In genomic region chr8:123503801-123504467, GRCm38 (mm10) we compare ENCODE assay signal across 17 mouse cellular contexts. TPM values are rescaled to one million over a fixed set of nuclear protein-coding genes. Genes with fewer than 3 reads are reported as not detected.
DNase-seq lines count a peak whose midpoint lies in the region; ATAC-seq and TF ChIP-seq lines count a peak whose summit lies in the region.
"Had no signal": no experiment of that assay in that cellular context is flagged by ENCODE, and none has a peak within 500 bp of the region (broad histone marks: within the 10 kb centered on the region; RNA-seq: fewer than 3 reads in every experiment).

No protein-coding gene starts in this region.

- peak; percentile 32 for DNase-seq in CD4-positive, CD25-positive, alpha-beta regulatory T cell, adult 2 months (ENCODE audit: low read depth, low spot score)
- DNase-seq in kidney, adult 11 months, result no peak
- peak; percentile 33 for DNase-seq in midbrain, embryonic 14.5 days
- DNase-seq in midbrain, postnatal 0 days (ENCODE audit: low spot score), result no peak
- DNase-seq in ovary, adult 18-20 months (ENCODE audit: low spot score), result no peak
- DNase-seq: cerebellum, adult 18-20 months; heart, postnatal 4 days; kidney, adult 18-20 months; thymus, postnatal 14 days had no signal

- H3K9ac ChIP-seq in kidney, embryonic 15.5 days, result no peak overlapping the region
- no peak overlapping the region for H3K9ac ChIP-seq in midbrain, embryonic 14.5 days (replicated peaks; ENCODE audit: low read length)
- H3K9ac ChIP-seq in midbrain, embryonic 16.5 days (ENCODE audit: low read depth, low read length), result no peak overlapping the region
- H3K9ac ChIP-seq in midbrain, postnatal 0 days (replicated peaks; ENCODE audit: low read length, poor library complexity, severe bottlenecking), result no peak overlapping the region
- H3K9ac ChIP-seq: forebrain, embryonic 15.5 days; heart, embryonic 12.5 days; liver, embryonic 15.5 days had no signal

- 0 out of 2 replicates have a peak, but pooled peaks cover 4% of the 10 kb centered on the region for H3K9me3 ChIP-seq in kidney, embryonic 15.5 days (replicated peaks)
- H3K9me3 ChIP-seq in midbrain, embryonic 14.5 days (ENCODE audit: control insufficient read depth, low read length), result no peaks in the 10 kb centered on the region
- H3K9me3 ChIP-seq in midbrain, embryonic 16.5 days (replicated peaks; ENCODE audit: control insufficient read depth, low read length, poor library complexity, severe bottlenecking), result no peaks in the 10 kb centered on the region
- H3K9me3 ChIP-seq in midbrain, postnatal 0 days (ENCODE audit: low read length), result no peaks in the 10 kb centered on the region
- H3K9me3 ChIP-seq: forebrain, embryonic 15.5 days; liver, embryonic 15.5 days had no signal

- H3K27ac ChIP-seq in kidney, embryonic 15.5 days, result peak overlapping the region; percentile 66; the same call in 1 of the 2 replicates
- H3K27ac ChIP-seq in midbrain, embryonic 14.5 days (replicated peaks; ENCODE audit: low read depth, low read length), result no peak overlapping the region
- H3K27ac ChIP-seq in midbrain, embryonic 16.5 days (ENCODE audit: low read length), result no peak overlapping the region
- H3K27ac ChIP-seq in midbrain, postnatal 0 days (ENCODE audit: low read depth, low read length), result 0 out of 2 replicates have a peak overlapping the region, but pooled peaks have one; percentile 32
- H3K27ac ChIP-seq: forebrain, embryonic 15.5 days; liver, embryonic 15.5 days had no signal

- WGBS in kidney, embryonic 15.5 days, result 99% methylated on average over 6 of the region's 6 CpGs
- 98% methylated on average over 6 of the region's 6 CpGs for WGBS in midbrain, embryonic 14.5 days
- 96% methylated on average over 6 of the region's 6 CpGs for WGBS in midbrain, embryonic 16.5 days
- over 99% methylated on average over 6 of the region's 6 CpGs for WGBS in midbrain, postnatal 0 days

- peak; percentile 65 for TF ChIP-seq CTCF in midbrain, postnatal 0 days (IDR thresholded peaks at IDR 0.05)

- H3K27me3 ChIP-seq in kidney, embryonic 15.5 days, result no peaks in the 10 kb centered on the region
- H3K27me3 ChIP-seq in midbrain, embryonic 14.5 days (ENCODE audit: control insufficient read depth, insufficient read depth, low read length), result no peaks in the 10 kb centered on the region
- no peaks in the 10 kb centered on the region for H3K27me3 ChIP-seq in midbrain, embryonic 16.5 days (ENCODE audit: control insufficient read depth, insufficient read depth, low read depth, low read length)
- H3K27me3 ChIP-seq in midbrain, postnatal 0 days (ENCODE audit: insufficient read depth, low read length), result no peaks in the 10 kb centered on the region
- H3K27me3 ChIP-seq: forebrain, embryonic 15.5 days; heart, embryonic 12.5 days; liver, embryonic 15.5 days had no signal

- no peak overlapping the region for H3K4me3 ChIP-seq in kidney, embryonic 15.5 days (replicated peaks)
- no peak overlapping the region for H3K4me3 ChIP-seq in midbrain, embryonic 14.5 days (replicated peaks; ENCODE audit: low read depth, low read length)
- no peak overlapping the region for H3K4me3 ChIP-seq in midbrain, embryonic 16.5 days (ENCODE audit: low read depth, low read length)
- H3K4me3 ChIP-seq in midbrain, postnatal 0 days (ENCODE audit: low read depth, low read length), result no peak overlapping the region
- H3K4me3 ChIP-seq: forebrain, embryonic 15.5 days; heart, embryonic 12.5 days; liver, embryonic 15.5 days had no signal

- no peak for ATAC-seq in CD4-positive, CD25-positive, alpha-beta regulatory T cell, adult 4 months
- ATAC-seq in kidney, embryonic 15.5 days (replicated peaks; ENCODE audit: low FRiP score), result no peak
- no peak for ATAC-seq in midbrain, embryonic 14.5 days (ENCODE audit: low FRiP score, low TSS enrichment)
- ATAC-seq in midbrain, embryonic 16.5 days, result no peak
- no peak for ATAC-seq in midbrain, postnatal 0 days (ENCODE audit: low FRiP score)

- peaks cover 21% of the 10 kb centered on the region for H3K4me1 ChIP-seq in kidney, embryonic 15.5 days
- no peaks in the 10 kb centered on the region for H3K4me1 ChIP-seq in midbrain, embryonic 14.5 days (ENCODE audit: control insufficient read depth, insufficient read depth, low read length)
- H3K4me1 ChIP-seq in midbrain, embryonic 16.5 days (ENCODE audit: control insufficient read depth, insufficient read depth, low read length), result no peaks in the 10 kb centered on the region
- H3K4me1 ChIP-seq in midbrain, postnatal 0 days (ENCODE audit: insufficient read depth, low read length), result no peaks in the 10 kb centered on the region
- H3K4me1 ChIP-seq: forebrain, embryonic 15.5 days; heart, embryonic 12.5 days; liver, embryonic 15.5 days had no signal

- no peak overlapping the region for H3K4me2 ChIP-seq in kidney, embryonic 15.5 days
- no peak overlapping the region for H3K4me2 ChIP-seq in midbrain, embryonic 14.5 days (ENCODE audit: low read length)
- no peak overlapping the region for H3K4me2 ChIP-seq in midbrain, embryonic 16.5 days (ENCODE audit: low read length)
- no peak overlapping the region for H3K4me2 ChIP-seq in midbrain, postnatal 0 days (ENCODE audit: low read depth, low read length, poor library complexity, severe bottlenecking)
- H3K4me2 ChIP-seq: forebrain, embryonic 15.5 days; heart, embryonic 12.5 days; liver, embryonic 15.5 days had no signal

- H3K36me3 ChIP-seq in kidney, embryonic 15.5 days, result peaks cover 96% of the 10 kb centered on the region
- H3K36me3 ChIP-seq in midbrain, embryonic 14.5 days (ENCODE audit: control insufficient read depth, insufficient read depth, low read length), result peaks cover 99% of the 10 kb centered on the region
- H3K36me3 ChIP-seq in midbrain, embryonic 16.5 days (ENCODE audit: control insufficient read depth, insufficient read depth, low read length), result peaks cover 67% of the 10 kb centered on the region
- peaks cover 79% of the 10 kb centered on the region for H3K36me3 ChIP-seq in midbrain, postnatal 0 days (ENCODE audit: insufficient read depth, low read length)

RNA-seq across cellular contexts. Expression of gene Dbndd1, which starts 11.3 kb away (rescaled TPM):
- under 1 TPM; 0.55 to 0.58 TPM for polyA plus RNA-seq in CD4-positive, CD25-positive, alpha-beta regulatory T cell, adult 4 months (2017; shearing (Covaris generic))
- polyA plus RNA-seq in kidney, embryonic 15.5 days (2015; fragmentation: Nextera tagmentation; extraction: Ambion mirVana), result 4.1 and 4.2 TPM in 2 replicates
- polyA plus RNA-seq in midbrain, embryonic 14.5 days (2014; fragmentation: Nextera tagmentation; extraction: Ambion mirVana), result 103 and 116 TPM in 2 replicates
- polyA plus RNA-seq in midbrain, embryonic 16.5 days (2015; fragmentation: Nextera tagmentation; extraction: Ambion mirVana), result 95.9 and 103 TPM in 2 replicates
- 96.0 and 101 TPM in 2 replicates for total RNA-seq in midbrain, postnatal 0 days (2014; rRNA removed)
- polyA plus RNA-seq in midbrain, postnatal 0 days (2015; fragmentation: Nextera tagmentation; extraction: Ambion mirVana), result 69.6 and 74.9 TPM in 2 replicates
- total RNA-seq: gastrocnemius, adult 8-10 months; heart, postnatal 4 days had no signal
- polyA plus RNA-seq: G1E had no signal

RNA-seq across cellular contexts. Expression of gene Gas8, which starts 14.7 kb away (rescaled TPM):
- 1 to 10 TPM; 6.5 to 7.4 TPM for polyA plus RNA-seq in CD4-positive, CD25-positive, alpha-beta regulatory T cell, adult 4 months (2017; shearing (Covaris generic))
- 34.4 and 35.8 TPM in 2 replicates for polyA plus RNA-seq in kidney, embryonic 15.5 days (2015; fragmentation: Nextera tagmentation; extraction: Ambion mirVana)
- 38.6 and 41.9 TPM in 2 replicates for polyA plus RNA-seq in midbrain, embryonic 14.5 days (2014; fragmentation: Nextera tagmentation; extraction: Ambion mirVana)
- 43.9 and 48.2 TPM in 2 replicates for polyA plus RNA-seq in midbrain, embryonic 16.5 days (2015; fragmentation: Nextera tagmentation; extraction: Ambion mirVana)
- 21.4 and 28.8 TPM in 2 replicates for total RNA-seq in midbrain, postnatal 0 days (2014; rRNA removed)
- 42.8 and 43.9 TPM in 2 replicates for polyA plus RNA-seq in midbrain, postnatal 0 days (2015; fragmentation: Nextera tagmentation; extraction: Ambion mirVana)

RNA-seq across cellular contexts. Expression of gene Afg3l1, which starts 26.2 kb away (rescaled TPM):
- 10 to 100 TPM; 33.8 to 37.5 TPM for polyA plus RNA-seq in CD4-positive, CD25-positive, alpha-beta regulatory T cell, adult 4 months (2017; shearing (Covaris generic))
- 54.3 and 66.8 TPM in 2 replicates for polyA plus RNA-seq in kidney, embryonic 15.5 days (2015; fragmentation: Nextera tagmentation; extraction: Ambion mirVana)
- polyA plus RNA-seq in midbrain, embryonic 14.5 days (2014; fragmentation: Nextera tagmentation; extraction: Ambion mirVana), result 33.6 and 37.0 TPM in 2 replicates
- 55.3 and 58.6 TPM in 2 replicates for polyA plus RNA-seq in midbrain, embryonic 16.5 days (2015; fragmentation: Nextera tagmentation; extraction: Ambion mirVana)
- 15.0 and 22.1 TPM in 2 replicates for total RNA-seq in midbrain, postnatal 0 days (2014; rRNA removed)
- 40.8 and 43.5 TPM in 2 replicates for polyA plus RNA-seq in midbrain, postnatal 0 days (2015; fragmentation: Nextera tagmentation; extraction: Ambion mirVana)

Comparison
In these comparisons a context has a peak if more than half of its experiments do, and no peak if none do; other contexts are left out.
1. DNase-seq: peak in CD4-positive, CD25-positive, alpha-beta regulatory T cell, adult 2 months (single experiment) and midbrain, embryonic 14.5 days (single experiment); none in kidney, adult 11 months (single experiment), midbrain, postnatal 0 days (single experiment) and ovary, adult 18-20 months (single experiment).
2. H3K27ac ChIP-seq: peak in kidney, embryonic 15.5 days (single experiment) and midbrain, postnatal 0 days (single experiment); none in midbrain, embryonic 14.5 days (single experiment) and midbrain, embryonic 16.5 days (single experiment).
3. RNA of gene Dbndd1, which starts 11.3 kb away (polyA plus RNA-seq): 95.9 to 103 TPM in midbrain, embryonic 16.5 days, 103 to 116 TPM in midbrain, embryonic 14.5 days and 69.6 to 74.9 TPM in midbrain, postnatal 0 days; 4.1 to 4.2 TPM in kidney, embryonic 15.5 days and 0.55 to 0.58 TPM in CD4-positive, CD25-positive, alpha-beta regulatory T cell, adult 4 months; every median in the first group is over 10 times any median in the second.